Mouse (Mus musculus) B cell, adult 62 days (primary cell): ENCODE measurements around the gene Vmn2r19. TPM values are rescaled to one million over a fixed set of nuclear protein-coding genes. Genes with fewer than 3 reads are reported as not detected.

Source experiments
- total RNA-seq: library from RNA; stranded (reverse); gene quantifications from 4 replicates; pipeline ENCODE4 v1.2.4, GENCODE M21; 2023

The Vmn2r19 gene
- total RNA-seq: not detected in 4 replicates

GRCm38 (mm10) chr6:123308033-123308432 lies at the start of gene Vmn2r19:
Gene Vmn2r19, plus strand, starts transcription at chr6:123308333.

GRCm38 (mm10) chr6:123261555-123262161 lies 46.5 kb upstream of the Vmn2r19 start, which contains the start of gene Clec4d:
Gene Clec4d, plus strand, starts transcription at chr6:123262111.

GRCm38 (mm10) chr6:123289753-123290152 lies 18.4 kb upstream of the Vmn2r19 start, which contains the start of gene Clec4e:
Gene Clec4e, minus strand, starts transcription at chr6:123289870.

Other genes with a start within 250 kb of the Vmn2r19 start
- 1.5 to 3.7 TPM (median 1.9 TPM) in 4 replicates for gene Clec4a2, start 201.9 kb upstream of the Vmn2r19 start, total RNA-seq
- not detected in 4 replicates for gene Clec4b2, start 135.4 kb upstream of the Vmn2r19 start, total RNA-seq
- gene Clec4n, start 78.5 kb upstream of the Vmn2r19 start, total RNA-seq: 0.72 to 1.3 TPM in 2 of 4 replicates, not detected in the others
- gene Clec4d, start 46.2 kb upstream of the Vmn2r19 start, total RNA-seq: not detected in 4 replicates
- 0.73 TPM in 1 of 4 replicates, not detected in the others for gene Clec4e, start 18.5 kb upstream of the Vmn2r19 start, total RNA-seq
- gene Vmn2r20, start 109.8 kb downstream of the Vmn2r19 start, total RNA-seq: not detected in 4 replicates
- gene Vmn2r21, start 225.1 kb downstream of the Vmn2r19 start, total RNA-seq: not detected in 4 replicates